Mouse (Mus musculus) hindbrain, embryonic 10.5 days (tissue): Measurements from ENCODE around the gene Cipc. TPM values are rescaled to one million over a fixed set of nuclear protein-coding genes. Genes with fewer than 3 reads are reported as not detected.

Experiments used
- polyA plus RNA-seq: library from polyadenylated mRNA; unstranded; fragments of >200 nt; fragmentation: Nextera tagmentation; extraction: Ambion mirVana; gene quantifications from 2 replicates; pipeline ENCODE4 v1.2.1, GENCODE M21; 2016

Gene Cipc
- polyA plus RNA-seq, 1 experiment from 2014 or later, result 35.2 TPM

Other genes with a start within 250 kb of the Cipc start
- gene Angel1, start 220.6 kb upstream of the Cipc start, polyA plus RNA-seq, result 14.7 and 14.8 TPM in 2 replicates
- not detected in 2 replicates for gene Lrrc74a, start 212.7 kb upstream of the Cipc start, polyA plus RNA-seq
- gene Irf2bpl, start 62.2 kb upstream of the Cipc start, polyA plus RNA-seq, result 20.3 and 34.2 TPM in 2 replicates
- 0.14 and 0.75 TPM in 2 replicates for gene Zdhhc22, start 43.4 kb downstream of the Cipc start, polyA plus RNA-seq
- 0.10 and 0.35 TPM in 2 replicates for gene Tmem63c, start 74.3 kb downstream of the Cipc start, polyA plus RNA-seq
- 0.27 and 0.35 TPM in 2 replicates for gene Ngb, start 155.5 kb downstream of the Cipc start, polyA plus RNA-seq
- gene Gstz1, start 200.1 kb downstream of the Cipc start, polyA plus RNA-seq, result 29.3 and 32.9 TPM in 2 replicates
- gene Pomt2, start 200.9 kb downstream of the Cipc start, polyA plus RNA-seq, result 15.3 and 15.4 TPM in 2 replicates